11 mouse cellular contexts compared by ENCODE assay signal in genomic region chr17:5690746-5691535, GRCm38 (mm10).
DNase-seq lines count a peak whose midpoint lies in the region; ATAC-seq and TF ChIP-seq lines count a peak whose summit lies in the region.
"Had no signal": no experiment of that assay in that cellular context is flagged by ENCODE, and none has a peak within 500 bp of the region (broad histone marks: within the 10 kb centered on the region; RNA-seq: fewer than 3 reads in every experiment).

No protein-coding gene starts in this region.

- no peak overlapping the region for H3K9ac ChIP-seq in MEL (ENCODE audit: control insufficient read depth, low read depth, low read length, poor library complexity, severe bottlenecking)
- H3K9ac ChIP-seq in forebrain, embryonic 15.5 days (replicated peaks) = no peak overlapping the region
- H3K9ac ChIP-seq: embryonic facial prominence, embryonic 12.5 days; heart, embryonic 15.5 days; kidney, embryonic 15.5 days had no signal

- no peaks in the 10 kb centered on the region for H3K36me3 ChIP-seq in kidney, adult 2 months (ENCODE audit: control insufficient read depth, insufficient read depth, low read length)
- peaks cover 0 to 3% of the 10 kb centered on the region in 2 experiments; a peak in 2 of 4 replicates for H3K36me3 ChIP-seq in MEL (ENCODE audit: control insufficient read depth in 1 of 2, insufficient read depth in 2 of 2, low read length in 2 of 2)
- no peaks in the 10 kb centered on the region for H3K36me3 ChIP-seq in forebrain, embryonic 15.5 days
- H3K36me3 ChIP-seq: embryonic facial prominence, embryonic 12.5 days; heart, embryonic 15.5 days; kidney, embryonic 15.5 days had no signal

- no peak overlapping the region for H3K4me2 ChIP-seq in forebrain, embryonic 15.5 days (replicated peaks)
- H3K4me2 ChIP-seq: embryonic facial prominence, embryonic 12.5 days; heart, embryonic 15.5 days; kidney, embryonic 15.5 days had no signal

- H3K4me1 ChIP-seq in kidney, adult 2 months (ENCODE audit: control insufficient read depth, insufficient read depth, low read length) = no peaks in the 10 kb centered on the region
- H3K4me1 ChIP-seq in MEL (ENCODE audit: control insufficient read depth in 1 of 2, insufficient read depth in 2 of 2, low read length in 2 of 2) = peaks cover 0 to 3% of the 10 kb centered on the region in 2 experiments; a peak in 1 of 4 replicates
- H3K4me1 ChIP-seq in forebrain, embryonic 15.5 days = no peaks in the 10 kb centered on the region
- H3K4me1 ChIP-seq: embryonic facial prominence, embryonic 12.5 days had no signal

- no peaks in the 10 kb centered on the region for H3K9me3 ChIP-seq in MEL (replicated peaks; ENCODE audit: insufficient read depth, low read length)
- no peaks in the 10 kb centered on the region for H3K9me3 ChIP-seq in forebrain, embryonic 15.5 days
- H3K9me3 ChIP-seq: embryonic facial prominence, embryonic 12.5 days; heart, embryonic 15.5 days; kidney, embryonic 15.5 days had no signal

- H3K27me3 ChIP-seq in kidney, adult 2 months (replicated peaks; ENCODE audit: control insufficient read depth, insufficient read depth, low read length) = no peaks in the 10 kb centered on the region
- H3K27me3 ChIP-seq in MEL (ENCODE audit: control insufficient read depth in 1 of 2, insufficient read depth in 2 of 2, low read length in 2 of 2) = no peaks in the 10 kb centered on the region
- H3K27me3 ChIP-seq in forebrain, embryonic 15.5 days = no peaks in the 10 kb centered on the region
- H3K27me3 ChIP-seq: embryonic facial prominence, embryonic 12.5 days; kidney, embryonic 15.5 days had no signal

- H3K79me2 ChIP-seq in MEL (ENCODE audit: control insufficient read depth, insufficient read depth, low read length, poor library complexity) = no peaks in the 10 kb centered on the region

- TF ChIP-seq EP300 in MEL (IDR thresholded peaks at IDR 0.05; ENCODE audit: low read depth in 1 of 2, low read length in 2 of 2) = no peak

- no peak for TF ChIP-seq POLR2A in kidney, adult 2 months (IDR thresholded peaks at IDR 0.05; ENCODE audit: low read depth, low read length)
- TF ChIP-seq POLR2A in MEL (IDR thresholded peaks at IDR 0.05; ENCODE audit: control insufficient read depth in 1 of 2, insufficient read depth in 1 of 2, low read depth in 1 of 2, low read length in 2 of 2, poor library complexity in 1 of 2) = no peak

- ATAC-seq in forebrain, embryonic 15.5 days (replicated peaks) = no peak

- WGBS in kidney, adult 2 months = 79% methylated on average over 8 of the region's 8 CpGs
- 85% methylated on average over 8 of the region's 8 CpGs for WGBS in forebrain, embryonic 15.5 days

- TF ChIP-seq RAD21 in MEL (IDR thresholded peaks at IDR 0.05; ENCODE audit: low read depth, low read length) = peak; percentile 27

- no peak overlapping the region for H3K4me3 ChIP-seq in kidney, adult 2 months (ENCODE audit: insufficient read depth, low read depth, low read length)
- no peak overlapping the region for H3K4me3 ChIP-seq in MEL (ENCODE audit: control insufficient read depth in 1 of 2, insufficient read depth in 1 of 2, low read depth in 2 of 2, low read length in 2 of 2)
- no peak overlapping the region for H3K4me3 ChIP-seq in forebrain, embryonic 15.5 days
- H3K4me3 ChIP-seq: embryonic facial prominence, embryonic 12.5 days; heart, embryonic 15.5 days; kidney, embryonic 15.5 days had no signal

- TF ChIP-seq CTCF in kidney, adult 2 months (conservative IDR thresholded peaks at IDR 0.05; ENCODE audit: insufficient read depth, insufficient read length, low read depth, low read length) = peak; percentile 25; the same call in 1 of the 2 replicates
- peak; percentile 21 to 42 (median 29); a peak in 3 of 6 replicates for TF ChIP-seq CTCF in MEL (IDR thresholded peaks at IDR 0.05 in 2 of 3, conservative IDR thresholded peaks at IDR 0.05 in 1 of 3; ENCODE audit: control insufficient read depth in 1 of 3, insufficient read depth in 1 of 3, low read depth in 2 of 3, low read length in 3 of 3, poor library complexity in 1 of 3, severe bottlenecking in 1 of 3)

- no peak for DNase-seq in kidney, adult 2 months
- DNase-seq in kidney, adult 8-10 months = no peak
- peak; percentile 40 to 50 for DNase-seq in B cell, adult 2 months
- peak; percentile 20 for DNase-seq in MEL (ENCODE audit: low read depth, low spot score)
- peak; percentile 51 for DNase-seq in lung, postnatal 10 days
- DNase-seq in left cerebral cortex, adult 8-10 months (ENCODE audit: low spot score in 2 of 2) = no peak

- H3K27ac ChIP-seq in kidney, adult 2 months (ENCODE audit: insufficient read depth, low read depth, low read length) = no peak overlapping the region
- no peak overlapping the region for H3K27ac ChIP-seq in MEL (ENCODE audit: control insufficient read depth, low read depth, low read length)
- H3K27ac ChIP-seq in forebrain, embryonic 15.5 days (replicated peaks) = no peak overlapping the region
- H3K27ac ChIP-seq: embryonic facial prominence, embryonic 12.5 days; heart, embryonic 15.5 days; kidney, embryonic 15.5 days; macrophage had no signal

TF ChIP-seq in MEL, 35 proteins besides CTCF, POLR2A, EP300 and RAD21:
- TF ChIP-seq USF1 (IDR thresholded peaks at IDR 0.05; ENCODE audit: low read depth, low read length) (no peak), UBTF (IDR thresholded peaks at IDR 0.05; ENCODE audit: borderline replicate concordance, insufficient read depth, low read depth, low read length) (no peak), ETS1 (IDR thresholded peaks at IDR 0.05; ENCODE audit: low read depth, low read length) (no peak), E2F4 (IDR thresholded peaks at IDR 0.05; ENCODE audit: borderline replicate concordance, low read depth, low read length) (no peak), ZMIZ1 (IDR thresholded peaks at IDR 0.05; ENCODE audit: low read depth, low read length) (no peak), HCFC1 (IDR thresholded peaks at IDR 0.05; ENCODE audit: low read depth, low read length) (no peak)

Comparison
In these comparisons a context has a peak if more than half of its experiments do, and no peak if none do; other contexts are left out.
1. DNase-seq: peak in B cell, adult 2 months (2 of 2), MEL (single experiment) and lung, postnatal 10 days (single experiment); none in kidney, adult 2 months (single experiment), kidney, adult 8-10 months (0 of 2) and left cerebral cortex, adult 8-10 months (0 of 2).